Mouse (Mus musculus): Measurements from ENCODE around the gene Lmntd1. TPM values are rescaled to one million over a fixed set of nuclear protein-coding genes. Genes with fewer than 3 reads are reported as not detected.

The Lmntd1 gene
- polyA plus RNA-seq, 1 experiment: not detected

- no peak overlapping the region for H3K27ac ChIP-seq (ENCODE audit: insufficient read depth, low read depth, low read length)
- TF ChIP-seq POLR2A (IDR thresholded peaks at IDR 0.05; ENCODE audit: insufficient read depth, low read depth, low read length) (no peak), CTCF (IDR thresholded peaks at IDR 0.05; ENCODE audit: insufficient read depth, low read depth, low read length) (no peak)
- WGBS: 93% methylated on average over 5 of the region's 5 CpGs
- H3K4me1 ChIP-seq (ENCODE audit: control insufficient read depth, insufficient read depth, low read length): no peaks in the 10 kb centered on the region
- H3K4me3 ChIP-seq (ENCODE audit: insufficient read depth, low read depth, low read length): no peak overlapping the region
These were observed 3.2 kb downstream of the Lmntd1 start for GRCm38 (mm10) chr6:145610901-145611300.

GRCm38 (mm10) chr6:145608693-145609092 lies 5.4 kb downstream of the Lmntd1 start:
- Histone ChIP-seq H3K4me3 (ENCODE audit: insufficient read depth, low read depth, low read length) (no peak overlapping the region), H3K4me1 (ENCODE audit: control insufficient read depth, insufficient read depth, low read length) (no peaks in the 10 kb centered on the region), H3K27ac (ENCODE audit: insufficient read depth, low read depth, low read length) (no peak overlapping the region)
- TF ChIP-seq POLR2A (IDR thresholded peaks at IDR 0.05; ENCODE audit: insufficient read depth, low read depth, low read length): no peak
- TF ChIP-seq CTCF (IDR thresholded peaks at IDR 0.05; ENCODE audit: insufficient read depth, low read depth, low read length): no peak
- WGBS: 92% methylated on average over 5 of the region's 5 CpGs

- Histone ChIP-seq H3K4me3 (ENCODE audit: insufficient read depth, low read depth, low read length) (no peak overlapping the region), H3K27ac (ENCODE audit: insufficient read depth, low read depth, low read length) (no peak overlapping the region), H3K4me1 (ENCODE audit: control insufficient read depth, insufficient read depth, low read length) (no peaks in the 10 kb centered on the region)
- 91% methylated on average over 4 of the region's 4 CpGs for WGBS
- TF ChIP-seq CTCF (IDR thresholded peaks at IDR 0.05; ENCODE audit: insufficient read depth, low read depth, low read length): no peak
These were observed 6.4 kb downstream of the Lmntd1 start for GRCm38 (mm10) chr6:145607746-145608145.

- Histone ChIP-seq H3K4me1 (ENCODE audit: control insufficient read depth, insufficient read depth, low read length) (no peaks in the 10 kb centered on the region), H3K27ac (ENCODE audit: insufficient read depth, low read depth, low read length) (no peak overlapping the region), H3K4me3 (ENCODE audit: insufficient read depth, low read depth, low read length) (no peak overlapping the region)
- TF ChIP-seq CTCF (IDR thresholded peaks at IDR 0.05; ENCODE audit: insufficient read depth, low read depth, low read length): no peak
- no peak for TF ChIP-seq POLR2A (IDR thresholded peaks at IDR 0.05; ENCODE audit: insufficient read depth, low read depth, low read length)
- 69% methylated on average over 3 of the region's 3 CpGs for WGBS
These were observed 8.9 kb downstream of the Lmntd1 start for GRCm38 (mm10) chr6:145605203-145605602.

GRCm38 (mm10) chr6:145604648-145605047 lies 9.5 kb downstream of the Lmntd1 start:
- no peak overlapping the region for H3K27ac ChIP-seq (ENCODE audit: insufficient read depth, low read depth, low read length)
- no peak overlapping the region for H3K4me3 ChIP-seq (ENCODE audit: insufficient read depth, low read depth, low read length)
- WGBS: 79% methylated on average over 4 of the region's 4 CpGs
- no peaks in the 10 kb centered on the region for H3K4me1 ChIP-seq (ENCODE audit: control insufficient read depth, insufficient read depth, low read length)
- TF ChIP-seq CTCF (IDR thresholded peaks at IDR 0.05; ENCODE audit: insufficient read depth, low read depth, low read length): no peak
- TF ChIP-seq POLR2A (IDR thresholded peaks at IDR 0.05; ENCODE audit: insufficient read depth, low read depth, low read length): no peak

- Histone ChIP-seq H3K4me3 (ENCODE audit: insufficient read depth, low read depth, low read length) (no peak overlapping the region), H3K4me1 (ENCODE audit: control insufficient read depth, insufficient read depth, low read length) (no peaks in the 10 kb centered on the region), H3K27ac (ENCODE audit: insufficient read depth, low read depth, low read length) (no peak overlapping the region)
- WGBS: 68% methylated on average over 2 of the region's 2 CpGs
- TF ChIP-seq CTCF (IDR thresholded peaks at IDR 0.05; ENCODE audit: insufficient read depth, low read depth, low read length): no peak
- no peak for TF ChIP-seq POLR2A (IDR thresholded peaks at IDR 0.05; ENCODE audit: insufficient read depth, low read depth, low read length)
These were observed 10.0 kb downstream of the Lmntd1 start for GRCm38 (mm10) chr6:145604126-145604525.

- Histone ChIP-seq H3K27ac (ENCODE audit: insufficient read depth, low read depth, low read length) (no peak overlapping the region), H3K4me3 (ENCODE audit: insufficient read depth, low read depth, low read length) (no peak overlapping the region), H3K4me1 (ENCODE audit: control insufficient read depth, insufficient read depth, low read length) (no peaks in the 10 kb centered on the region)
- TF ChIP-seq POLR2A (IDR thresholded peaks at IDR 0.05; ENCODE audit: insufficient read depth, low read depth, low read length): no peak
- TF ChIP-seq CTCF (IDR thresholded peaks at IDR 0.05; ENCODE audit: insufficient read depth, low read depth, low read length): no peak
- 79% methylated on average over 11 of the region's 11 CpGs for WGBS
These were observed 15.1 kb downstream of the Lmntd1 start for GRCm38 (mm10) chr6:145598794-145599555.

- WGBS: 91% methylated on average over 4 of the region's 4 CpGs
- no peak overlapping the region for H3K4me3 ChIP-seq (ENCODE audit: insufficient read depth, low read depth, low read length)
- TF ChIP-seq CTCF (IDR thresholded peaks at IDR 0.05; ENCODE audit: insufficient read depth, low read depth, low read length) (no peak), POLR2A (IDR thresholded peaks at IDR 0.05; ENCODE audit: insufficient read depth, low read depth, low read length) (no peak)
- H3K27ac ChIP-seq (ENCODE audit: insufficient read depth, low read depth, low read length): no peak overlapping the region
- H3K4me1 ChIP-seq (ENCODE audit: control insufficient read depth, insufficient read depth, low read length): peaks cover 3% of the 10 kb centered on the region; the same call in 1 of the 2 replicates
These were observed 18.2 kb downstream of the Lmntd1 start for GRCm38 (mm10) chr6:145595905-145596304.

- TF ChIP-seq CTCF (IDR thresholded peaks at IDR 0.05; ENCODE audit: insufficient read depth, low read depth, low read length) (no peak), POLR2A (IDR thresholded peaks at IDR 0.05; ENCODE audit: insufficient read depth, low read depth, low read length) (no peak)
- WGBS: 92% methylated on average over 7 of the region's 7 CpGs
- H3K4me3 ChIP-seq (ENCODE audit: insufficient read depth, low read depth, low read length): no peak overlapping the region
- H3K27ac ChIP-seq (ENCODE audit: insufficient read depth, low read depth, low read length): no peak overlapping the region
- peaks cover 3% of the 10 kb centered on the region; the same call in 1 of the 2 replicates for H3K4me1 ChIP-seq (ENCODE audit: control insufficient read depth, insufficient read depth, low read length)
These were observed 20.1 kb downstream of the Lmntd1 start for GRCm38 (mm10) chr6:145593991-145594390.

All from olfactory bulb, adult 2 months (tissue).